Mouse (Mus musculus) liver, embryonic 11.5 days (tissue): Measurements from ENCODE around the gene Rxrg. TPM values are rescaled to one million over a fixed set of nuclear protein-coding genes. Genes with fewer than 3 reads are reported as not detected.
A peak's percentile ranks its signal among the peaks of the same experiment; 100 is the strongest.

Experiments
- ATAC-seq: fragments of 200-750 bp; cut with Nextera tagmentation; replicated peaks from 2 replicates; pipeline ENCODE4 v1.8.0; 2017; ENCODE audit warnings: moderate number of reproducible peaks, mild to moderate bottlenecking, moderate TSS enrichment, moderate library complexity; ENCODE audit not compliant: low FRiP score
- DNase-seq: peaks from one replicate; pipeline ENCODE4 v3.0.0-alpha.2; 2017; ENCODE audit warnings: low spot score
- H3K27ac ChIP-seq: fragments of 300-500 bp; sonication (generic); 2 replicates; pipeline ENCODE4 v1.5.1; 2014; ENCODE audit warnings: mild to moderate bottlenecking, low read depth, low read length, control low read depth
- H3K27me3 ChIP-seq: fragments of 300-500 bp; sonication (generic); replicated peaks from 2 replicates; pipeline ENCODE4 v1.6.1; 2014; ENCODE audit warnings: low read length, mixed read lengths; ENCODE audit not compliant: control insufficient read depth, insufficient read depth
- H3K36me3 ChIP-seq: fragments of 300-500 bp; sonication (generic); 2 replicates; pipeline ENCODE4 v1.6.1; 2014; ENCODE audit warnings: mild to moderate bottlenecking, low read length, moderate library complexity, mixed read lengths; ENCODE audit not compliant: control insufficient read depth, insufficient read depth
- H3K4me1 ChIP-seq: fragments of 300-500 bp; sonication (generic); replicated peaks from 2 replicates; pipeline ENCODE4 v1.6.1; 2014; ENCODE audit warnings: low read length, mixed read lengths; ENCODE audit not compliant: control insufficient read depth, insufficient read depth
- H3K4me2 ChIP-seq: fragments of 300-500 bp; sonication (generic); 2 replicates; pipeline ENCODE4 v1.6.1; 2014; ENCODE audit warnings: mild to moderate bottlenecking, control low read depth, moderate library complexity
- H3K4me3 ChIP-seq: fragments of 300-500 bp; sonication (generic); 2 replicates; pipeline ENCODE4 v1.5.1; 2014; ENCODE audit warnings: low read depth, low read length, control low read depth
- H3K9ac ChIP-seq: fragments of 300-500 bp; sonication (generic); 2 replicates; pipeline ENCODE4 v1.6.1; 2014; ENCODE audit warnings: low read depth, low read length, control low read depth
- H3K9me3 ChIP-seq: fragments of 300-500 bp; sonication (generic); 2 replicates; pipeline ENCODE4 v1.6.1; 2016; ENCODE audit warnings: low read length, inconsistent platforms, mixed read lengths; ENCODE audit not compliant: control insufficient read depth
- WGBS: fragments of 180-500 bp; shearing (Covaris S2); extraction: QIAGEN DNeasy Blood & Tissue Kit; methylation state at CpG from one replicate; pipeline ENCODE4 v1.1.7; 2014; 5-methylcytosine and 5-hydroxymethylcytosine counted together
- polyA plus RNA-seq: library from polyadenylated mRNA; unstranded; fragments of >200 nt; fragmentation: Nextera tagmentation; extraction: Ambion mirVana; gene quantifications from 2 replicates; pipeline ENCODE4 v1.2.1, GENCODE M21; 2014

The Rxrg gene
- polyA plus RNA-seq, 1 experiment from 2014 or later, result 2.8 TPM

- H3K9ac ChIP-seq, result no peak overlapping the region
- peaks cover 41% of the 10 kb centered on the region for H3K27me3 ChIP-seq
- H3K4me1 ChIP-seq, result no peaks in the 10 kb centered on the region
- 79% methylated on average over 3 of the region's 3 CpGs for WGBS
- DNase-seq, result no peak
- H3K9me3 ChIP-seq, result no peaks in the 10 kb centered on the region
- no peak for ATAC-seq
- no peak overlapping the region for H3K4me2 ChIP-seq
- H3K36me3 ChIP-seq, result no peaks in the 10 kb centered on the region
- H3K4me3 ChIP-seq, result no peak overlapping the region
- no peak overlapping the region for H3K27ac ChIP-seq
Observed at GRCm38 (mm10) chr1:167659065-167659464, 60.9 kb downstream of the Rxrg start.

- Histone ChIP-seq H3K4me1 (no peaks in the 10 kb centered on the region), H3K9ac (no peak overlapping the region), H3K4me3 (no peak overlapping the region), H3K27me3 (peaks cover 43% of the 10 kb centered on the region), H3K9me3 (no peaks in the 10 kb centered on the region), H3K36me3 (no peaks in the 10 kb centered on the region), H3K27ac (no peak overlapping the region), H3K4me2 (peak overlapping the region; percentile 5; the same call in 1 of the 2 replicates)
- no peak for DNase-seq
- no peak for ATAC-seq
- 4% methylated on average over 21 of the region's 21 CpGs for WGBS
Observed at GRCm38 (mm10) chr1:167660521-167661101, 62.4 kb downstream of the Rxrg start.

GRCm38 (mm10) chr1:167661123-167661522 lies 62.9 kb downstream of the Rxrg start:
- DNase-seq, result no peak
- no peaks in the 10 kb centered on the region for H3K4me1 ChIP-seq
- H3K27me3 ChIP-seq, result peaks cover 41% of the 10 kb centered on the region
- no peak overlapping the region for H3K4me3 ChIP-seq
- H3K36me3 ChIP-seq, result no peaks in the 10 kb centered on the region
- ATAC-seq, result no peak
- no peaks in the 10 kb centered on the region for H3K9me3 ChIP-seq
- 3% methylated on average over 19 of the region's 19 CpGs for WGBS
- H3K9ac ChIP-seq, result no peak overlapping the region
- H3K27ac ChIP-seq, result no peak overlapping the region
- peak overlapping the region; percentile 40 for H3K4me2 ChIP-seq

- Histone ChIP-seq H3K4me1 (no peaks in the 10 kb centered on the region), H3K27ac (no peak overlapping the region), H3K4me3 (no peak overlapping the region), H3K27me3 (peaks cover 41% of the 10 kb centered on the region), H3K4me2 (no peak overlapping the region), H3K9ac (no peak overlapping the region), H3K36me3 (no peaks in the 10 kb centered on the region), H3K9me3 (no peaks in the 10 kb centered on the region)
- 67% methylated on average over 5 of the region's 5 CpGs for WGBS
- ATAC-seq (no peak), DNase-seq (no peak)
Observed at GRCm38 (mm10) chr1:167663136-167663535, 65.0 kb downstream of the Rxrg start.

GRCm38 (mm10) chr1:167669796-167670195 lies 71.6 kb downstream of the Rxrg start:
- H3K4me3 ChIP-seq, result no peak overlapping the region
- no peak overlapping the region for H3K4me2 ChIP-seq
- no peak overlapping the region for H3K27ac ChIP-seq
- peaks cover 21% of the 10 kb centered on the region for H3K27me3 ChIP-seq
- ATAC-seq, result peak; percentile 47; the same call in 1 of the 2 replicates
- H3K9me3 ChIP-seq, result no peaks in the 10 kb centered on the region
- H3K36me3 ChIP-seq, result no peaks in the 10 kb centered on the region
- no peak overlapping the region for H3K9ac ChIP-seq
- DNase-seq, result no peak
- no peaks in the 10 kb centered on the region for H3K4me1 ChIP-seq
- 28% methylated on average over 6 of the region's 6 CpGs for WGBS

- Histone ChIP-seq H3K4me3 (no peak overlapping the region), H3K27me3 (peaks cover 21% of the 10 kb centered on the region), H3K4me2 (no peak overlapping the region), H3K27ac (no peak overlapping the region), H3K36me3 (no peaks in the 10 kb centered on the region), H3K9me3 (no peaks in the 10 kb centered on the region), H3K9ac (no peak overlapping the region), H3K4me1 (no peaks in the 10 kb centered on the region)
- DNase-seq, result no peak
- 19% methylated on average over 17 of the region's 17 CpGs for WGBS
- no peak for ATAC-seq
Observed at GRCm38 (mm10) chr1:167672433-167672987, 74.3 kb downstream of the Rxrg start.

- Histone ChIP-seq H3K27me3 (no peaks in the 10 kb centered on the region; the same call in none of the 2 replicates), H3K4me3 (no peak overlapping the region), H3K9me3 (no peaks in the 10 kb centered on the region), H3K9ac (no peak overlapping the region), H3K36me3 (no peaks in the 10 kb centered on the region), H3K27ac (no peak overlapping the region), H3K4me2 (no peak overlapping the region), H3K4me1 (no peaks in the 10 kb centered on the region)
- DNase-seq (no peak), ATAC-seq (no peak)
- 90% methylated on average over 6 of the region's 6 CpGs for whole genome bisulfite sequencing
Observed at GRCm38 (mm10) chr1:167679061-167679460, 80.9 kb downstream of the Rxrg start.

- Histone ChIP-seq H3K4me3 (no peak overlapping the region), H3K4me1 (no peaks in the 10 kb centered on the region)
Observed at GRCm38 (mm10) chr1:167688001-167688346, 89.8 kb downstream of the Rxrg start.

More at GRCm38 (mm10) chr1:167688001-167688346, 89.8 kb downstream of the Rxrg start:
- H3K4me2 ChIP-seq, result peak overlapping the region; percentile 55
- H3K9ac ChIP-seq, result no peak overlapping the region
- ATAC-seq, result no peak
- H3K9me3 ChIP-seq, result no peaks in the 10 kb centered on the region
- DNase-seq, result no peak
- peaks cover 70% of the 10 kb centered on the region for H3K27me3 ChIP-seq
- no peak overlapping the region for H3K27ac ChIP-seq
- under 1% methylated on average over 8 of the region's 8 CpGs for WGBS
- H3K36me3 ChIP-seq, result no peaks in the 10 kb centered on the region
